Mouse (Mus musculus): ENCODE measurements around the gene B130006D01Rik. TPM values are rescaled to one million over a fixed set of nuclear protein-coding genes. Genes with fewer than 3 reads are reported as not detected.
A peak's percentile ranks its signal among the peaks of the same experiment; 100 is the strongest.

The B130006D01Rik gene
- polyA plus RNA-seq, 2 experiments = 0.34 to 1.6 TPM

GRCm38 (mm10) chr11:95713811-95714241 lies 9.6 kb upstream of the B130006D01Rik start:
- Histone ChIP-seq H3K4me3 (replicated peaks; ENCODE audit: low read length) (peak overlapping the region; percentile 90), H3K4me2 (replicated peaks; ENCODE audit: low read depth, low read length, severe bottlenecking) (peak overlapping the region; percentile 90), H3K9me3 (ENCODE audit: control insufficient read depth, low read length) (no peaks in the 10 kb centered on the region), H3K27ac (replicated peaks; ENCODE audit: low read depth, low read length) (peak overlapping the region; percentile 97), H3K27me3 (ENCODE audit: control insufficient read depth, insufficient read depth, low read length) (no peaks in the 10 kb centered on the region), H3K36me3 (ENCODE audit: control insufficient read depth, insufficient read depth, low read length) (no peaks in the 10 kb centered on the region), H3K4me1 (ENCODE audit: control insufficient read depth, insufficient read depth, low read length) (peaks cover 23% of the 10 kb centered on the region), H3K9ac (ENCODE audit: low read depth, low read length, severe bottlenecking) (peak overlapping the region; percentile 99)
- DNase-seq (ENCODE audit: low spot score) = no peak
- WGBS = 2% methylated on average over 13 of the region's 13 CpGs
- no peak for TF ChIP-seq POLR2A (IDR thresholded peaks at IDR 0.05; ENCODE audit: borderline replicate concordance, extremely low read depth, insufficient read depth, insufficient read length)
- no peak for ATAC-seq (ENCODE audit: low FRiP score, low read depth)

- peak overlapping the region; percentile 99; the same call in 1 of the 2 replicates for H3K9ac ChIP-seq (ENCODE audit: low read depth, low read length, severe bottlenecking)
- no peak for DNase-seq (ENCODE audit: low spot score)
- no peak for TF ChIP-seq POLR2A (IDR thresholded peaks at IDR 0.05; ENCODE audit: borderline replicate concordance, extremely low read depth, insufficient read depth, insufficient read length)
- peaks cover 23% of the 10 kb centered on the region for H3K4me1 ChIP-seq (ENCODE audit: control insufficient read depth, insufficient read depth, low read length)
- no peaks in the 10 kb centered on the region for H3K9me3 ChIP-seq (ENCODE audit: control insufficient read depth, low read length)
- H3K4me3 ChIP-seq (replicated peaks; ENCODE audit: low read length) = peak overlapping the region; percentile 90
- H3K36me3 ChIP-seq (ENCODE audit: control insufficient read depth, insufficient read depth, low read length) = no peaks in the 10 kb centered on the region
- 42% methylated on average over 7 of the region's 7 CpGs for WGBS
- H3K27ac ChIP-seq (replicated peaks; ENCODE audit: low read depth, low read length) = no peak overlapping the region
- no peak for ATAC-seq (ENCODE audit: low FRiP score, low read depth)
- H3K27me3 ChIP-seq (ENCODE audit: control insufficient read depth, insufficient read depth, low read length) = no peaks in the 10 kb centered on the region
- peak overlapping the region; percentile 90 for H3K4me2 ChIP-seq (replicated peaks; ENCODE audit: low read depth, low read length, severe bottlenecking)
These were observed 9.0 kb upstream of the B130006D01Rik start for GRCm38 (mm10) chr11:95714411-95714810.

GRCm38 (mm10) chr11:95716136-95716535 lies 7.3 kb upstream of the B130006D01Rik start:
- TF ChIP-seq POLR2A (IDR thresholded peaks at IDR 0.05; ENCODE audit: borderline replicate concordance, extremely low read depth, insufficient read depth, insufficient read length) = no peak
- Histone ChIP-seq H3K27me3 (ENCODE audit: control insufficient read depth, insufficient read depth, low read length) (no peaks in the 10 kb centered on the region), H3K27ac (replicated peaks; ENCODE audit: low read depth, low read length) (no peak overlapping the region), H3K9ac (ENCODE audit: low read depth, low read length, severe bottlenecking) (no peak overlapping the region), H3K4me3 (replicated peaks; ENCODE audit: low read length) (no peak overlapping the region), H3K9me3 (ENCODE audit: control insufficient read depth, low read length) (no peaks in the 10 kb centered on the region), H3K4me1 (ENCODE audit: control insufficient read depth, insufficient read depth, low read length) (peaks cover 23% of the 10 kb centered on the region), H3K36me3 (ENCODE audit: control insufficient read depth, insufficient read depth, low read length) (no peaks in the 10 kb centered on the region), H3K4me2 (replicated peaks; ENCODE audit: low read depth, low read length, severe bottlenecking) (no peak overlapping the region)
- 55% methylated on average over 8 of the region's 8 CpGs for WGBS
- DNase-seq (ENCODE audit: low spot score) (no peak), ATAC-seq (ENCODE audit: low FRiP score, low read depth) (no peak)

GRCm38 (mm10) chr11:95719356-95719755 lies 4.0 kb upstream of the B130006D01Rik start:
- Histone ChIP-seq H3K27me3 (ENCODE audit: control insufficient read depth, insufficient read depth, low read length) (no peaks in the 10 kb centered on the region), H3K9ac (ENCODE audit: low read depth, low read length, severe bottlenecking) (no peak overlapping the region), H3K4me2 (replicated peaks; ENCODE audit: low read depth, low read length, severe bottlenecking) (no peak overlapping the region), H3K36me3 (ENCODE audit: control insufficient read depth, insufficient read depth, low read length) (no peaks in the 10 kb centered on the region), H3K4me3 (replicated peaks; ENCODE audit: low read length) (no peak overlapping the region), H3K9me3 (ENCODE audit: control insufficient read depth, low read length) (no peaks in the 10 kb centered on the region), H3K4me1 (ENCODE audit: control insufficient read depth, insufficient read depth, low read length) (peaks cover 19% of the 10 kb centered on the region), H3K27ac (replicated peaks; ENCODE audit: low read depth, low read length) (no peak overlapping the region)
- ATAC-seq (ENCODE audit: low FRiP score, low read depth) (no peak), DNase-seq (ENCODE audit: low spot score) (no peak)
- 92% methylated on average over 3 of the region's 3 CpGs for WGBS
- TF ChIP-seq POLR2A (IDR thresholded peaks at IDR 0.05; ENCODE audit: borderline replicate concordance, extremely low read depth, insufficient read depth, insufficient read length) = no peak

- H3K9ac ChIP-seq (ENCODE audit: low read depth, low read length, severe bottlenecking) = no peak overlapping the region
- no peaks in the 10 kb centered on the region for H3K9me3 ChIP-seq (ENCODE audit: control insufficient read depth, low read length)
- no peak overlapping the region for H3K4me3 ChIP-seq (replicated peaks; ENCODE audit: low read length)
- DNase-seq (ENCODE audit: low spot score) = no peak
- WGBS = 94% methylated on average over 4 of the region's 4 CpGs
- H3K36me3 ChIP-seq (ENCODE audit: control insufficient read depth, insufficient read depth, low read length) = no peaks in the 10 kb centered on the region
- H3K27me3 ChIP-seq (ENCODE audit: control insufficient read depth, insufficient read depth, low read length) = no peaks in the 10 kb centered on the region
- H3K4me1 ChIP-seq (ENCODE audit: control insufficient read depth, insufficient read depth, low read length) = no peaks in the 10 kb centered on the region
- TF ChIP-seq POLR2A (IDR thresholded peaks at IDR 0.05; ENCODE audit: borderline replicate concordance, extremely low read depth, insufficient read depth, insufficient read length) = no peak
- no peak for ATAC-seq (ENCODE audit: low FRiP score, low read depth)
- H3K27ac ChIP-seq (replicated peaks; ENCODE audit: low read depth, low read length) = no peak overlapping the region
- H3K4me2 ChIP-seq (replicated peaks; ENCODE audit: low read depth, low read length, severe bottlenecking) = no peak overlapping the region
These were observed 1.1 kb downstream of the B130006D01Rik start for GRCm38 (mm10) chr11:95724466-95724865.

- Histone ChIP-seq H3K36me3 (ENCODE audit: control insufficient read depth, insufficient read depth, low read length) (no peaks in the 10 kb centered on the region), H3K9ac (ENCODE audit: low read depth, low read length, severe bottlenecking) (no peak overlapping the region), H3K27ac (replicated peaks; ENCODE audit: low read depth, low read length) (no peak overlapping the region), H3K27me3 (ENCODE audit: control insufficient read depth, insufficient read depth, low read length) (no peaks in the 10 kb centered on the region), H3K4me3 (replicated peaks; ENCODE audit: low read length) (no peak overlapping the region), H3K9me3 (ENCODE audit: control insufficient read depth, low read length) (no peaks in the 10 kb centered on the region), H3K4me2 (replicated peaks; ENCODE audit: low read depth, low read length, severe bottlenecking) (no peak overlapping the region), H3K4me1 (ENCODE audit: control insufficient read depth, insufficient read depth, low read length) (no peaks in the 10 kb centered on the region)
- DNase-seq (ENCODE audit: low spot score) (no peak), ATAC-seq (ENCODE audit: low FRiP score, low read depth) (no peak)
- WGBS = 75% methylated on average over 4 of the region's 4 CpGs
- no peak for TF ChIP-seq POLR2A (IDR thresholded peaks at IDR 0.05; ENCODE audit: borderline replicate concordance, extremely low read depth, insufficient read depth, insufficient read length)
These were observed 2.8 kb downstream of the B130006D01Rik start for GRCm38 (mm10) chr11:95726156-95726555.

Data from limb, embryonic 14.5 days (tissue).